Mouse (Mus musculus) kidney, embryonic 16.5 days (tissue): ENCODE data around the gene Vwf. TPM values are rescaled to one million over a fixed set of nuclear protein-coding genes. Genes with fewer than 3 reads are reported as not detected.

Source experiments
- ATAC-seq: fragments of 200-750 bp; cut with Nextera tagmentation; 2 replicates; pipeline ENCODE4 v1.8.0; 2017; ENCODE audit warnings: moderate TSS enrichment; ENCODE audit not compliant: low FRiP score, low TSS enrichment
- H3K27ac ChIP-seq: fragments of 300-500 bp; sonication (generic); 2 replicates; pipeline ENCODE4 v1.5.1; 2014; ENCODE audit warnings: low read length
- H3K27me3 ChIP-seq: fragments of 300-500 bp; sonication (generic); 2 replicates; pipeline ENCODE4 v1.6.1; 2014; ENCODE audit warnings: low read length, control low read depth, mixed read lengths; ENCODE audit not compliant: insufficient read depth
- H3K36me3 ChIP-seq: fragments of 300-500 bp; sonication (generic); 2 replicates; pipeline ENCODE4 v1.6.1; 2014; ENCODE audit warnings: low read length, control low read depth, mixed read lengths; ENCODE audit not compliant: insufficient read depth
- H3K4me1 ChIP-seq: fragments of 300-500 bp; sonication (generic); 2 replicates; pipeline ENCODE4 v1.6.1; 2014; ENCODE audit warnings: low read length, control low read depth, mixed read lengths; ENCODE audit not compliant: insufficient read depth
- H3K4me2 ChIP-seq: fragments of 300-500 bp; sonication (generic); replicated peaks from 2 replicates; pipeline ENCODE4 v1.6.1; 2014; ENCODE audit warnings: low read depth, low read length
- H3K4me3 ChIP-seq: fragments of 300-500 bp; sonication (generic); 2 replicates; pipeline ENCODE4 v1.5.1; 2014; ENCODE audit warnings: mild to moderate bottlenecking, low read length
- H3K9ac ChIP-seq: fragments of 300-500 bp; sonication (generic); replicated peaks from 2 replicates; pipeline ENCODE4 v1.6.1; 2014; ENCODE audit warnings: low read length
- H3K9me3 ChIP-seq: fragments of 300-500 bp; sonication (generic); 2 replicates; pipeline ENCODE4 v1.6.1; 2016; ENCODE audit warnings: low read length, control low read depth
- WGBS: fragments of 180-500 bp; shearing (Covaris S2); extraction: QIAGEN DNeasy Blood & Tissue Kit; methylation state at CpG from one replicate; pipeline ENCODE4 v1.1.7; 2014; 5-methylcytosine and 5-hydroxymethylcytosine counted together
- polyA plus RNA-seq: library from polyadenylated mRNA; unstranded; fragments of >200 nt; fragmentation: Nextera tagmentation; extraction: Ambion mirVana; gene quantifications from 2 replicates; pipeline ENCODE4 v1.2.1, GENCODE M21; 2015

Gene Vwf
- polyA plus RNA-seq, 1 experiment from 2014 or later, result 5.4 TPM

DNA sequence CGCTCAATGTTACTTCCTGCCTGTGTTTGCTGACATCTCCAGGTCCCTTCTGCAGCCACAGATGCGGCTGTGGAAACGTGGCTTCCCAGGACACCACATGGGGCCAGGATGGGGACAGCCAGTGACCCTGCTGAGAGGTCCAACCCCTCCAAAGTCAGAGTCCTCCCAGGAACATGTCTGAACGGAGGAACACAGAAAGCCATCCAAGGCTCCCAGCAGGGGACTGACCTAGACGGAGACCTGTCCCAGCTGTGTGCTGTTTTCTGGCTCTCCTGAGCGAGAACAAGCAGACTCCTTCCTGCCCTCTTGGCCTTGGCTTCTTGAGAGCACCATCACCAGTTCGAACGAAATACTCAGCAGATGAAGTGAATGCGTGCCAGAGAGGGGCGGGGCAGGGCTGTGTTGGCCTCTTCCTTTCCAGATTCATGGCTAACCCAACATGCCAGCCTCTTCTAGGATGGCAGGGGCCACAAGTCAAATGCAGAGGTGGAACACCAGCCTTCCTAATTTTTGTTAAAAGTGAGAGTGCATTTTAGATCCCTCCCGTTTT lies 183.5 kb downstream of the Vwf start:
- no peak overlapping the region for H3K9ac ChIP-seq
- H3K4me2 ChIP-seq, result no peak overlapping the region
- WGBS, result 61% methylated on average over 11 of the region's 11 CpGs
- H3K27ac ChIP-seq, result no peak overlapping the region
- H3K36me3 ChIP-seq, result no peaks in the 10 kb centered on the region
- H3K4me3 ChIP-seq, result no peak overlapping the region
- H3K27me3 ChIP-seq, result no peaks in the 10 kb centered on the region
- no peak for ATAC-seq
- H3K9me3 ChIP-seq, result peaks cover 6% of the 10 kb centered on the region; the same call in 1 of the 2 replicates
- no peaks in the 10 kb centered on the region for H3K4me1 ChIP-seq

Other genes with a start within 250 kb of the Vwf start
- 71.6 and 73.7 TPM in 2 replicates for gene Ltbr, start 232.9 kb upstream of the Vwf start, polyA plus RNA-seq
- gene Scnn1a, start 226.1 kb upstream of the Vwf start, polyA plus RNA-seq, result 7.5 and 7.7 TPM in 2 replicates
- gene Tnfrsf1a, start 197.4 kb upstream of the Vwf start, polyA plus RNA-seq, result 91.0 and 93.2 TPM in 2 replicates
- 4.9 and 6.0 TPM in 2 replicates for gene Plekhg6, start 166.0 kb upstream of the Vwf start, polyA plus RNA-seq
- gene Cd9, start 52.0 kb upstream of the Vwf start, polyA plus RNA-seq, result 158 and 178 TPM in 2 replicates
- gene Ano2, start 143.6 kb downstream of the Vwf start, polyA plus RNA-seq, result 0.18 and 0.30 TPM in 2 replicates